Mouse (Mus musculus): ENCODE measurements at regions not wholly inside any gene's neighbourhood (a gene's known extent, or its start where the extent isn't known, plus 50 kb on each side); places are given as distances from the start of the nearest gene placed in this dataset.

DNA sequence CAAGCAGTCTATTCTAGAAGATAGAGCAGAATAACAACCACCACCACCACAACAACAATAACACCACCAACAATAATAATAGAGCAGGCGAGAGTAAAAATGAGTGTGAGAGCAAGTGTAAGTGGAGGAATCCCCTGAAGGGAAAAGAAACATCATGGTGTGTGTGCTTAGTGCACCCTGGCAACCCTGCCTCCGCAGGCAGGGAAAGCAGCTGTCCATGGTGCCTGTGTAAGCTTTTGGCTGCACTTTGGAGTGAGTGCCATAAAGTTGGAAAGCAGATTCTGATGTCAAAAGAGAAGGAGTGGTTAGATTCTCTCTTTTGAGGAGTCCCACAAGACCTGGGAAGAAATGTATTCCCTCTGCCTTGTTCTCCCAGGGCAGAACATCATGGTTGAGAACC, 200.8 kb downstream of the Gm21750 start:
- Histone ChIP-seq H3K27me3 (ENCODE audit: control insufficient read depth, insufficient read depth, low read length) (no peaks in the 10 kb centered on the region), H3K4me1 (ENCODE audit: control insufficient read depth, insufficient read depth, low read length) (no peaks in the 10 kb centered on the region), H3K27ac (ENCODE audit: low read length) (no peak overlapping the region), H3K9ac (replicated peaks; ENCODE audit: low read depth, low read length) (no peak overlapping the region), H3K4me3 (ENCODE audit: low read depth, low read length) (no peak overlapping the region), H3K4me2 (replicated peaks; ENCODE audit: low read depth, low read length) (no peak overlapping the region), H3K9me3 (ENCODE audit: control insufficient read depth, low read depth, low read length) (no peaks in the 10 kb centered on the region), H3K36me3 (ENCODE audit: control insufficient read depth, insufficient read depth, low read length) (no peaks in the 10 kb centered on the region)
- WGBS: 32% methylated on average over 2 of the region's 2 CpGs
- ATAC-seq (ENCODE audit: insufficient number of reproducible peaks, insufficient read depth, low FRiP score, low read depth): no peak

DNA sequence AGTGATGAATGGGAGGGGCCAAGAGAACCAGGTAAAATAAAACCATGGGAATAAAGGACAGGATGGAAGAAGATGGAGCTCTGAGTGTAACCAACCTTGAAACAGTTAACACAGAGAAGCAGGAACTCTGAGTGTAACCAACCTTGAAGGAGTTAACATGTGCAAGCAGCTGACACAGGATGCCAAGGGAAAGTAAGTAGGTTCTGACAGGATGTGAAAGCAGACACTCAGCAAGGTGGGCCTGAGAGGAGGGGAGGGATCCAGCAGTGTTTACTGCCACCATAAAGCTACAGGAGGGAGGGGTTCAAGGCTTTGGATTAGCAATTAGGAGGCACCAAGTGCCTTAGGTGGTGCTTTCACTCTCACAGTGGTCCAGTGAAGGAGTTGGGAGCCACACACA, 213.3 kb downstream of the Gm21750 start:
- Histone ChIP-seq H3K4me3 (ENCODE audit: low read depth, low read length) (no peak overlapping the region), H3K27me3 (ENCODE audit: control insufficient read depth, insufficient read depth, low read length) (no peaks in the 10 kb centered on the region), H3K27ac (ENCODE audit: low read length) (no peak overlapping the region), H3K9me3 (ENCODE audit: control insufficient read depth, low read depth, low read length) (no peaks in the 10 kb centered on the region), H3K4me2 (replicated peaks; ENCODE audit: low read depth, low read length) (no peak overlapping the region), H3K9ac (replicated peaks; ENCODE audit: low read depth, low read length) (no peak overlapping the region), H3K36me3 (ENCODE audit: control insufficient read depth, insufficient read depth, low read length) (no peaks in the 10 kb centered on the region), H3K4me1 (ENCODE audit: control insufficient read depth, insufficient read depth, low read length) (no peaks in the 10 kb centered on the region)
- no peak for ATAC-seq (ENCODE audit: insufficient number of reproducible peaks, insufficient read depth, low FRiP score, low read depth)

DNA sequence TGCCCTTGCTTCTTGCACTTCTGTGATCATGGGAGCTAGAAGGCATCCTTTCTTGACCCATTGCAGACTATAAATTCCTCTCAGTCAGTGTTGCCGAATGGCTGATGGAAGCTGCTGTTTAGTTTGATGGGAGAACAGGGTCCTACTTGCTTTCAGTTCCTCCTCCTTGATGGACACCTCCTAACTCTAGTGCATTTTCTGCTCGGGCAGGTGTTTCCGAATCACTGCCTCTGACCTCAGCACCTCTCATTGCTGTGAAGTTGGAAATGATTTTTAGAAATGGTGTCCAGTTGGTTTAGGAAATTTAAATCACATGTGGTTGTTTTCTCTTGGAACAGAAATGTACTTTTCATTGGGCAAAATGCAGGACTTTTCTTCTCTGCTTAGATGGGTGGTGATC, 214.9 kb downstream of the Gm21750 start:
- no peaks in the 10 kb centered on the region for H3K9me3 ChIP-seq (ENCODE audit: control insufficient read depth, low read depth, low read length)

GRCm38 (mm10) chr14:73878267-73878666, 217.2 kb downstream of the Gm21750 start:
- H3K9ac ChIP-seq (replicated peaks; ENCODE audit: low read depth, low read length): no peak overlapping the region
- H3K36me3 ChIP-seq (ENCODE audit: control insufficient read depth, insufficient read depth, low read length): no peaks in the 10 kb centered on the region
- H3K27me3 ChIP-seq (ENCODE audit: control insufficient read depth, insufficient read depth, low read length): no peaks in the 10 kb centered on the region
- no peak overlapping the region for H3K4me2 ChIP-seq (replicated peaks; ENCODE audit: low read depth, low read length)
- no peak overlapping the region for H3K27ac ChIP-seq (ENCODE audit: low read length)
- ATAC-seq (ENCODE audit: insufficient number of reproducible peaks, insufficient read depth, low FRiP score, low read depth): no peak
- 75% methylated on average over 1 of the region's 1 CpGs for WGBS
- no peak overlapping the region for H3K4me3 ChIP-seq (ENCODE audit: low read depth, low read length)
- no peaks in the 10 kb centered on the region for H3K9me3 ChIP-seq (ENCODE audit: control insufficient read depth, low read depth, low read length)
- H3K4me1 ChIP-seq (ENCODE audit: control insufficient read depth, insufficient read depth, low read length): no peaks in the 10 kb centered on the region

More for the DNA sequence above, 214.9 kb downstream of the Gm21750 start:
- Histone ChIP-seq H3K27ac (ENCODE audit: low read length) (no peak overlapping the region), H3K36me3 (ENCODE audit: control insufficient read depth, insufficient read depth, low read length) (no peaks in the 10 kb centered on the region), H3K4me3 (ENCODE audit: low read depth, low read length) (no peak overlapping the region), H3K4me2 (replicated peaks; ENCODE audit: low read depth, low read length) (no peak overlapping the region), H3K4me1 (ENCODE audit: control insufficient read depth, insufficient read depth, low read length) (no peaks in the 10 kb centered on the region), H3K9ac (replicated peaks; ENCODE audit: low read depth, low read length) (no peak overlapping the region), H3K27me3 (ENCODE audit: control insufficient read depth, insufficient read depth, low read length) (no peaks in the 10 kb centered on the region)
- ATAC-seq (ENCODE audit: insufficient number of reproducible peaks, insufficient read depth, low FRiP score, low read depth): no peak
- 79% methylated on average over 3 of the region's 3 CpGs for WGBS

- Histone ChIP-seq H3K9me3 (ENCODE audit: control insufficient read depth, low read depth, low read length) (no peaks in the 10 kb centered on the region), H3K4me2 (replicated peaks; ENCODE audit: low read depth, low read length) (no peak overlapping the region), H3K4me1 (ENCODE audit: control insufficient read depth, insufficient read depth, low read length) (no peaks in the 10 kb centered on the region), H3K9ac (replicated peaks; ENCODE audit: low read depth, low read length) (no peak overlapping the region), H3K4me3 (ENCODE audit: low read depth, low read length) (no peak overlapping the region), H3K27ac (ENCODE audit: low read length) (no peak overlapping the region), H3K27me3 (ENCODE audit: control insufficient read depth, insufficient read depth, low read length) (no peaks in the 10 kb centered on the region), H3K36me3 (ENCODE audit: control insufficient read depth, insufficient read depth, low read length) (no peaks in the 10 kb centered on the region)
- WGBS: 75% methylated on average over 3 of the region's 3 CpGs
- ATAC-seq (ENCODE audit: insufficient number of reproducible peaks, insufficient read depth, low FRiP score, low read depth): no peak
These were observed 217.9 kb downstream of the Gm21750 start for GRCm38 (mm10) chr14:73878866-73879419.

GRCm38 (mm10) chr14:73891451-73891850, 230.4 kb downstream of the Gm21750 start:
- no peaks in the 10 kb centered on the region for H3K9me3 ChIP-seq (ENCODE audit: control insufficient read depth, low read depth, low read length)
- no peak overlapping the region for H3K9ac ChIP-seq (replicated peaks; ENCODE audit: low read depth, low read length)
- 77% methylated on average over 2 of the region's 2 CpGs for WGBS
- H3K36me3 ChIP-seq (ENCODE audit: control insufficient read depth, insufficient read depth, low read length): no peaks in the 10 kb centered on the region
- H3K27me3 ChIP-seq (ENCODE audit: control insufficient read depth, insufficient read depth, low read length): no peaks in the 10 kb centered on the region
- H3K27ac ChIP-seq (ENCODE audit: low read length): no peak overlapping the region
- H3K4me3 ChIP-seq (ENCODE audit: low read depth, low read length): no peak overlapping the region
- no peak for ATAC-seq (ENCODE audit: insufficient number of reproducible peaks, insufficient read depth, low FRiP score, low read depth)
- H3K4me1 ChIP-seq (ENCODE audit: control insufficient read depth, insufficient read depth, low read length): no peaks in the 10 kb centered on the region
- no peak overlapping the region for H3K4me2 ChIP-seq (replicated peaks; ENCODE audit: low read depth, low read length)

- Histone ChIP-seq H3K4me2 (replicated peaks; ENCODE audit: low read depth, low read length) (no peak overlapping the region), H3K27me3 (ENCODE audit: control insufficient read depth, insufficient read depth, low read length) (no peaks in the 10 kb centered on the region), H3K4me3 (ENCODE audit: low read depth, low read length) (no peak overlapping the region), H3K4me1 (ENCODE audit: control insufficient read depth, insufficient read depth, low read length) (no peaks in the 10 kb centered on the region), H3K9me3 (ENCODE audit: control insufficient read depth, low read depth, low read length) (no peaks in the 10 kb centered on the region), H3K36me3 (ENCODE audit: control insufficient read depth, insufficient read depth, low read length) (no peaks in the 10 kb centered on the region), H3K27ac (ENCODE audit: low read length) (no peak overlapping the region), H3K9ac (replicated peaks; ENCODE audit: low read depth, low read length) (no peak overlapping the region)
- 73% methylated on average over 2 of the region's 2 CpGs for WGBS
- no peak for ATAC-seq (ENCODE audit: insufficient number of reproducible peaks, insufficient read depth, low FRiP score, low read depth)
These were observed 233.8 kb downstream of the Gm21750 start for GRCm38 (mm10) chr14:73894844-73895243.

DNA sequence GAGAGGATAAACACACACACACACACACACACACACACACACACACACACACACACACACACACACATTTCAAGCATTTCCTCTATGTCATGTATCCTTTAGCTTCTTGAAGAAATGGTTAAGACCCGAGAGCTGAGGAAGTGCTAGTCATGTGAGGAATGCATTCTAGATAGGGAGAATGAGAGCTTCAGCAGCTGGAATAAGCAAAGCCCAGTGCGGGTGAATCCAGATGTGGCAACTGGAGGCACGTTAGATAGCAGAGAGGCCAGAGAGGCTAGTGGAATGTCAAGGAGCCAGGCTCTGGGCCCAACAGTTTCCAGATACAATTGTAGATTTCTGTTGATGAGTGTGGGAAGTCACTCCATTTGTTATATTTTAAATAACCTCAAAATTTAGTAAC, 234.2 kb downstream of the Gm21750 start:
- no peak overlapping the region for H3K4me2 ChIP-seq (replicated peaks; ENCODE audit: low read depth, low read length)
- no peak overlapping the region for H3K4me3 ChIP-seq (ENCODE audit: low read depth, low read length)
- ATAC-seq (ENCODE audit: insufficient number of reproducible peaks, insufficient read depth, low FRiP score, low read depth): no peak
- H3K27ac ChIP-seq (ENCODE audit: low read length): no peak overlapping the region
- H3K4me1 ChIP-seq (ENCODE audit: control insufficient read depth, insufficient read depth, low read length): no peaks in the 10 kb centered on the region
- no peaks in the 10 kb centered on the region for H3K9me3 ChIP-seq (ENCODE audit: control insufficient read depth, low read depth, low read length)
- 43% methylated on average over 3 of the region's 3 CpGs for WGBS
- no peaks in the 10 kb centered on the region for H3K27me3 ChIP-seq (ENCODE audit: control insufficient read depth, insufficient read depth, low read length)
- no peaks in the 10 kb centered on the region for H3K36me3 ChIP-seq (ENCODE audit: control insufficient read depth, insufficient read depth, low read length)
- H3K9ac ChIP-seq (replicated peaks; ENCODE audit: low read depth, low read length): no peak overlapping the region

GRCm38 (mm10) chr14:73899078-73899477, 238.1 kb downstream of the Gm21750 start:
- H3K9ac ChIP-seq (replicated peaks; ENCODE audit: low read depth, low read length): no peak overlapping the region
- H3K9me3 ChIP-seq (ENCODE audit: control insufficient read depth, low read depth, low read length): no peaks in the 10 kb centered on the region
- ATAC-seq (ENCODE audit: insufficient number of reproducible peaks, insufficient read depth, low FRiP score, low read depth): no peak
- no peak overlapping the region for H3K4me3 ChIP-seq (ENCODE audit: low read depth, low read length)
- no peak overlapping the region for H3K4me2 ChIP-seq (replicated peaks; ENCODE audit: low read depth, low read length)
- no peak overlapping the region for H3K27ac ChIP-seq (ENCODE audit: low read length)
- H3K27me3 ChIP-seq (ENCODE audit: control insufficient read depth, insufficient read depth, low read length): no peaks in the 10 kb centered on the region
- no peaks in the 10 kb centered on the region for H3K4me1 ChIP-seq (ENCODE audit: control insufficient read depth, insufficient read depth, low read length)
- no peaks in the 10 kb centered on the region for H3K36me3 ChIP-seq (ENCODE audit: control insufficient read depth, insufficient read depth, low read length)
